Mouse (Mus musculus): Measurements from ENCODE around the gene Akap2. TPM values are rescaled to one million over a fixed set of nuclear protein-coding genes. Genes with fewer than 3 reads are reported as not detected.

The Akap2 gene
- polyA plus RNA-seq, 1 experiment, result 19.3 TPM

- H3K4me3 ChIP-seq, result peak overlapping the region; percentile 27
- no peak overlapping the region for H3ac ChIP-seq (ENCODE audit: control insufficient read depth, insufficient read length)
- H3K4me2 ChIP-seq (ENCODE audit: low read depth), result peak overlapping the region; percentile 80
- H3K36me3 ChIP-seq (ENCODE audit: control insufficient read depth, insufficient read depth), result no peaks in the 10 kb centered on the region
- no peaks in the 10 kb centered on the region for H3K27me3 ChIP-seq (ENCODE audit: control insufficient read depth, insufficient read depth, insufficient read length)
- peaks cover 23% of the 10 kb centered on the region for H3K79me2 ChIP-seq (ENCODE audit: control insufficient read depth, insufficient read depth)
- TF ChIP-seq TCF12 (IDR thresholded peaks at IDR 0.05; ENCODE audit: insufficient read depth, poor library complexity, severe bottlenecking) (no peak), MYOD1 (IDR thresholded peaks at IDR 0.05; ENCODE audit: control insufficient read depth in 1 of 3, insufficient read length in 2 of 3, low read depth in 2 of 3) (peak in 1 of 3 experiments; percentile 50), USF1 (IDR thresholded peaks at IDR 0.05; ENCODE audit: low read depth) (no peak), MYOG (IDR thresholded peaks at IDR 0.05; ENCODE audit: control insufficient read depth in 1 of 3, insufficient read depth in 1 of 3, insufficient read length in 2 of 3, low read depth in 2 of 3) (peak in 1 of 3 experiments; percentile 28), MAX (IDR thresholded peaks at IDR 0.05; ENCODE audit: low read depth) (no peak), POLR2AphosphoS2 (IDR thresholded peaks at IDR 0.05; ENCODE audit: insufficient read length, low read depth) (peak; percentile 73), REST (IDR thresholded peaks at IDR 0.05; ENCODE audit: insufficient read depth, insufficient read length) (no peak), POLR2A (IDR thresholded peaks at IDR 0.05; ENCODE audit: insufficient read length, low read depth) (peak; percentile 93), E2F4 (IDR thresholded peaks at IDR 0.05; ENCODE audit: insufficient read depth) (no peak), CEBPB (IDR thresholded peaks at IDR 0.05; ENCODE audit: insufficient read depth, poor library complexity, severe bottlenecking) (no peak)
Measured at GRCm38 (mm10) chr4:57781994-57782393, 64.5 kb downstream of the Akap2 start.

GRCm38 (mm10) chr4:57782549-57783390 lies 65.3 kb downstream of the Akap2 start:
- Histone ChIP-seq H3K4me2 (ENCODE audit: low read depth) (peak overlapping the region; percentile 80), H3K27me3 (ENCODE audit: control insufficient read depth, insufficient read depth, insufficient read length) (no peaks in the 10 kb centered on the region), H3ac (ENCODE audit: control insufficient read depth, insufficient read length) (no peak overlapping the region), H3K4me3 (peak overlapping the region; percentile 27), H3K79me2 (ENCODE audit: control insufficient read depth, insufficient read depth) (peaks cover 23% of the 10 kb centered on the region), H3K36me3 (ENCODE audit: control insufficient read depth, insufficient read depth) (no peaks in the 10 kb centered on the region)
- TF ChIP-seq CEBPB (IDR thresholded peaks at IDR 0.05; ENCODE audit: insufficient read depth, poor library complexity, severe bottlenecking) (no peak), MYOG (IDR thresholded peaks at IDR 0.05; ENCODE audit: control insufficient read depth in 1 of 3, insufficient read depth in 1 of 3, insufficient read length in 2 of 3, low read depth in 2 of 3) (peak in 2 of 3 experiments; percentile 18 to 30), TCF3 (IDR thresholded peaks at IDR 0.05; ENCODE audit: insufficient read length, low read depth) (no peak), MYOD1 (IDR thresholded peaks at IDR 0.05; ENCODE audit: control insufficient read depth in 1 of 3, insufficient read length in 2 of 3, low read depth in 2 of 3) (peak in 2 of 3 experiments; percentile 29 to 30), SRF (IDR thresholded peaks at IDR 0.05; ENCODE audit: control insufficient read depth, insufficient read length, low read depth) (no peak)

GRCm38 (mm10) chr4:57783391-57783770 lies 65.9 kb downstream of the Akap2 start:
- Histone ChIP-seq H3K79me2 (ENCODE audit: control insufficient read depth, insufficient read depth) (peaks cover 23% of the 10 kb centered on the region), H3K36me3 (ENCODE audit: control insufficient read depth, insufficient read depth) (no peaks in the 10 kb centered on the region), H3K27me3 (ENCODE audit: control insufficient read depth, insufficient read depth, insufficient read length) (no peaks in the 10 kb centered on the region), H3K4me3 (peak overlapping the region; percentile 27), H3ac (ENCODE audit: control insufficient read depth, insufficient read length) (no peak overlapping the region), H3K4me2 (ENCODE audit: low read depth) (peak overlapping the region; percentile 80)
- TF ChIP-seq TCF3 (IDR thresholded peaks at IDR 0.05; ENCODE audit: insufficient read length, low read depth) (no peak), SRF (IDR thresholded peaks at IDR 0.05; ENCODE audit: control insufficient read depth, insufficient read length, low read depth) (no peak)

- TF ChIP-seq USF1 (IDR thresholded peaks at IDR 0.05; ENCODE audit: low read depth) (no peak), POLR2A (IDR thresholded peaks at IDR 0.05; ENCODE audit: insufficient read length, low read depth) (no peak), MYOD1 (IDR thresholded peaks at IDR 0.05; ENCODE audit: control insufficient read depth in 1 of 3, insufficient read length in 2 of 3, low read depth in 2 of 3) (no peak), TCF3 (IDR thresholded peaks at IDR 0.05; ENCODE audit: insufficient read length, low read depth) (no peak), CEBPB (IDR thresholded peaks at IDR 0.05; ENCODE audit: insufficient read depth, poor library complexity, severe bottlenecking) (no peak), REST (IDR thresholded peaks at IDR 0.05; ENCODE audit: insufficient read depth, insufficient read length) (no peak), POLR2AphosphoS2 (IDR thresholded peaks at IDR 0.05; ENCODE audit: insufficient read length, low read depth) (no peak), TCF12 (IDR thresholded peaks at IDR 0.05; ENCODE audit: insufficient read depth, poor library complexity, severe bottlenecking) (no peak), MAX (IDR thresholded peaks at IDR 0.05; ENCODE audit: low read depth) (no peak), MYOG (IDR thresholded peaks at IDR 0.05; ENCODE audit: control insufficient read depth in 1 of 3, insufficient read depth in 1 of 3, insufficient read length in 2 of 3, low read depth in 2 of 3) (no peak), E2F4 (IDR thresholded peaks at IDR 0.05; ENCODE audit: insufficient read depth) (no peak), SRF (IDR thresholded peaks at IDR 0.05; ENCODE audit: control insufficient read depth, insufficient read length, low read depth) (no peak)
- Histone ChIP-seq H3ac (ENCODE audit: control insufficient read depth, insufficient read length) (no peak overlapping the region), H3K4me3 (no peak overlapping the region), H3K27me3 (ENCODE audit: control insufficient read depth, insufficient read depth, insufficient read length) (no peaks in the 10 kb centered on the region), H3K79me2 (ENCODE audit: control insufficient read depth, insufficient read depth) (peaks cover 30% of the 10 kb centered on the region), H3K36me3 (ENCODE audit: control insufficient read depth, insufficient read depth) (no peaks in the 10 kb centered on the region), H3K4me2 (ENCODE audit: low read depth) (peak overlapping the region; percentile 80)
Measured at GRCm38 (mm10) chr4:57783853-57784600, 66.6 kb downstream of the Akap2 start.
